Mouse (Mus musculus) c-Kit-positive CD71-positive TER-119-negative erythroid progenitor cells, embryonic 14.5 days (primary cell): ENCODE data around the gene Etnk2.

Experiments
- DNase-seq: peaks from one replicate; pipeline ENCODE4 v3.0.0-alpha.2; 2013; ENCODE audit warnings: low read depth

Gene Etnk2

DNA sequence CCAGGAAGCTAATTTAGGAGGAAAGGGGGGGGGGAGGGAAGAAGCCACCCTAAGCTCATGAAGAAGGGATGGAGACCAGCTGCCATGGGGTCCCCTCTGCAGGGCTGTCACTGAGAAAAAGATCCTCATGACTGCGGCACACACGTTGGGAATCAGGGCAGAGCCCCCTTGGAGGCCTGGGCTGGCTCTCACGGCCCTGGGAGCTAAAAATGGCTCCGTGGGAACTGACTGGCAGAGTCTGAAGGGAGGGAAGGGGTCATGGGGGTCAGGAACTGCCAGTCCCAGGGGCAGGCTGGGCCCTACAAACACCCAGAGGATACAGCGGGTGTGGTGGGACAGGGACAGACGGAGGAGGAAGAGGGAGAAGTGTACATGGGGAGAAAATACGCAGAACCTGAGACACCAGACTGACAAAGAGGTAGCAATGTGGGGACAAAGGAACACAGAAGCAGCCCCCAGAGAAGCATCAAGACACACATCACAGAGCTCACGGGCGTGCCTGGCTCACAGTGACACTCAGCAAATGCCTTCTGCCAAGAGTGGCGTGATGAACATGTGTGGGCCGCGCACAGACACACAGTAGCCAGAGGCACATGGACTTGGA, 19.3 kb downstream of the Etnk2 start:
- DNase-seq, result no peak

DNA sequence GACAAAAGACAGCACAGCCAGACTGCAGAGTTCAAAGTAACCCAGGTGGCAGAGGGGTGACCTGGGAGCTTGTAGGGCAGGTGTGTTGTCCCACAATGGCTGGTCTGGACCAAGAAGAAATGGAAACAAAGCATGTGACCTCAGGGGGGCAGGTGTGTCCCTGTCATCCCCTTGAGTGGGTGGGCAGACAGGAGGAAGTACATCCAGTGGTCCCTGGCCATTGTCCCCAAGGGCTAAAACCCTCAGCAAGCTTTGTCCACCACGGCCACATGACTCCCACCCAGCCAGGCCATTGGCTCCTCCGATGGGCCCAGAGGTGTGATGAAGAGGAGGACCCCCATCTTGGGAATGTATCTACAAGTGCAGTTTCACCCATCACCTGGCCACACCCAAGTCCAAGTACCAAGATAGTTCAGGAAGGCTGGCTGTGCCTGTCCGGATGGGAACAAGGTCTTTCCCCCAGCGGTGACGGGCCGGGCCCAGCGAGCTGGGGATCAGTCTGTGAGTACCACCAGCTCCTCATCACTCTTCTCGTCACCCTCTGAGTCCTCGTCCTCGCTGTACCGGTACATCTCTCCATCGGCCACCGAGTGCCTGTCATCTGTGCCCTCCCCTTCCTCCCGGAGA, 19.9 kb downstream of the Etnk2 start:
- DNase-seq, result no peak

DNA sequence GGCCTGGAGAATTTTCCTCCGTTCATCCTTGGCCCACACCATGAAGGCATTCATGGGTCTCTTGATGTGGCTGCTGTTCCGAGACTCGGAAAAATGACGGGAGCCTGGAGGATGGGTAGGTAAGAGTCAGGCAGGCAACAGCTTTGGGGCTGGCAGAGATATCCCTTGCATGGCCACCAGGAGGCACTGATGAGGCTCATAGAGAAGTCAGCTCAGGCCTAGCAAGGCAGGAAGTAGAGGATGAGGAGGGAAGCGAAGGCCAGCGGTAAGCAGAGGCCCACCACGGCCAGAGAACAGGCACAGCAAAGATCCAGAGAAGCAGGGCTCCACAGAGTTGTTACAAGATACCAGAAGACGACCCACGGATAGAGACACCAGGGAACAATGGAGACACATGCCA, 22.1 kb downstream of the Etnk2 start:
- peak; percentile 49 for DNase-seq

DNA sequence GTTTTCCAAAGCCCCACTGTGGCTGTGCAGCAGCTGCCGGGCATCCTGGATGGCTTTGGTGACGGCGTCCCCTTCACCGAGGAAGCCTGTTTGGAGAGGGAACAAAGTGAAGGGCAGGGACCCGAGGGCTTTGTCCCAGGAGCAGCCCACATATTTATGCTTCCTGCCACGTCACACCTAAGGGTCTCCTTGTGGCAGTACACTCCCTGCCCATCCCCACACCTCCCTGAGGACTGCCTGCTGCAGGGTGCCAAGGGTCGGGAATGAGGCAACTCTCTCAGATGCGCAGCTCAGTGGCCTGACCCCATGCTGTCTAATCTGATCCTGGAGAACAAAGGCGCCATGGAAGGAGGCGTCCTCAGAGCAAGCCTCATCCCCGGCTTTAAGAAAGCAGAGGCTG, 22.8 kb downstream of the Etnk2 start:
- no peak for DNase-seq

DNA sequence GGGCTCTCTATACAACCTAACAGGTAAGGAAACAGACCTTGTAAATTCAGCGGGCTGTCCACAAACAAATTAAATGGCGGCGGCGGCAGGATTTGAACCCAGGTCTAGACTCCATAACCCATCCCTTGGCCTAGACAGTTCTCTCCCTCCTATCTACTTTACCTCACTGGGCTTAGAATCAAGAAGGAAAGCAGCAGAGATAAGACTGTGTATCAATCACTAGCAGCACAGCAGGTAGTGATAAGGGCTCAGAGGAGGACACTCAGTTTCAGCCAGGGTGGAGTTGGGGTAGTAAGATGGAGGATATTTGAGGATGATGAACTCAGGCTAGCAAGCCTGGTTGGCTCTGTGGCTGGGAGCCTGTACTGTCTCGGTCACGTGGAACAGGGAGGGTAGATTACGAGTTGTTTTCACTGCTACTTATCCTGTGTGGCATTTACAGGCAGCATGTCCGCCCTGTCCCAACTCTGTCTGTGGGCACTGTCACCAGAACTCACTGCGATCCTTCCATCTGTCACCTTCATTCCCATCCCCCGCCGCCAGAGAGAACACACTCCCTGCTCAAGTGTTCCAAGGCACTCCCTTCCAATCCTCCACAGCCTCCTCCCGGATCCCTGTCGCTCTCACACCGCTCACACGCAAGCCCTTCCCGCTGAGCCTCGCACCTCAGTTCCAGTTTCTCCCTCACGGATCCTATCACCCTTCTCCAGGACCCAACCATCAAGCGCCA, 24.3 kb downstream of the Etnk2 start:
- DNase-seq, result no peak

DNA sequence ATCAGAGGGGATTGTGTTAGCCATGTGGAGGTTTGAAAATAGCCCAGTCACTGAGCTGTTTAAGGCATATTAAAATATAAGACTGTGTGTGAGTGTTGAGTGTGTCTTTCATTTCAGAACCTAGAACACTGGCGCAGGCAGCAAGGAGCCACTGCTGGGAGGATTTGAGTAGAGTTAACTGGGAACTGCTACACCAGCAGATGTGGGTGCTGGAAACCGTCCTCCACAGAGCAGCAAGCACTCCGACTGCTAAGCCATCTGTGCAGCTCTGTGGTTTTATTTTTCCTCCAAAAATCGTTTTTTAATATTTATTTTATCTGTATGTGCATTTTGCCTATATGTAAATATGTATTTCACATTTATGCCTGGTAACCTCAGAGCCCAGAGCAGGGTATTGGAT, 31.3 kb downstream of the Etnk2 start:
- DNase-seq, result no peak

DNA sequence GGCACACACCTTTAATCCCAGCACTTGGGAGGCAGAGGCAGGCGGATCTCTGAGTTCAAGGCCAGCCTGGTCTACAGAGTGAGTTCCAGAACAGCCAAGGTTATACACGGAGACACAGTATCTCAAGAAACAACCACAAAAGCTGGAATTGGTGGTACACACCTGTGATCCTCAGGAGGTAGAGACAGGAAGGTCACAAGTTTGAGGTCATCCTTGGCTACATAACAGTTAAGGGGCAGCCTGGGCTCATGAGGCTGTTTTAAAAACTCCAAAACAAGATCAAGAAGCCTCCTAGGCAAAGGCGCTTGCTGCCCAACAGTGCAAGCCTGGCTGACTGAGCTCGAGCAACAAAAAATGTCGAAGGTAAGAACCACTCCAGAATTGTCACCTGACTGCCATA, 33.3 kb downstream of the Etnk2 start:
- no peak for DNase-seq

DNA sequence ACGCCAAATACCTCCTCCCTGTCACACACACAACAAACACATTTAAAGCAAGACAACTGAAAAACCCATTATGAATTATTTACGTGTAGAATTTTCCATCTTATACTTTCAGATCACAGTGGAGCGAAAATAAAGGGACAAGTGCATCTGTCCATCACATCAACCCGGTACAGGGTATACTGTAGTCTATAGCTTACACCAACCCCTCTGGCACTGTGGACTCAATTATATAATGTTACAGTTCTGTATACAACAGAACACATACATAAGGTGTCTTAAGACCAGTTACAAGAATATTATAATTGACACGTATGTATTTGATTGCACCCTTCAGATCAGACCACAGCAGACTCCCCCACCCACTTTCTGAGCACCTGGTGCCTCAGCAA, 33.7 kb downstream of the Etnk2 start:
- no peak for DNase-seq

DNA sequence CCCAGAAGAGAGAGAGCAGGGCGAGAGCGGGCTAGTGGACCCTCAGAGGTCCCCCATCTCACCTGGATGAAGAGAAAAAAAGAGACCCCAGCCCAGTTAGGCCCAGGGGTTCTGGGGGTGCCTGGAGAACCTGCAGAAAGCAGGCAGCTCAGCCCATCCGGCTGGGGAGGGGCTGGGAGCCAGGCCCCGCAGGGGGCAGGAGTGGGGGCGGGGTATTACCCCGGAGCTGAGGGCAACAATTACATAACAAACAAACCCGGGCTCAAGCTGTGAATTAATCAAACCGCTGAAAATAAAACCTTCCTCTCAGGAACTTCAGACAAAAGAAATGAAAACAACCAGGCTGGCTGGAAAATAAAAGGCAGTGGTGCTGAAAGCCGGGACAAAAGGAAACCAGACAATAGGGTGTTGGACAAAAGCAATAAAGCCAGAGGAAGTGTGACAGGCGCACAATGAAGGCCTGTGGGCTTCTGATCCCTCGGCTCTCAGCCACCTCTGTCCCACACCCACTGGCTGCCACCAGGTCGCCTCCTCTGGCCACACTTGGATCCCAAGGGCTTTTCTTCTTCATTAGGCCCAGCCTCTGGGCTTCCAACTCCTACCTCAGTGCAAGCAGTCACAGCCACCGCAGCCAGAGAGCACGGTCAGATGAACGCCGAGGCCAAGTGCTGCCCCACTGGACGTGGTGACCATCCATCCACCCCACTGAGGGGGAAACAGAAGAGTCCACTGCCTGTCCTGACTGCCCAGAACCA, 34.3 kb downstream of the Etnk2 start:
- no peak for DNase-seq

DNA sequence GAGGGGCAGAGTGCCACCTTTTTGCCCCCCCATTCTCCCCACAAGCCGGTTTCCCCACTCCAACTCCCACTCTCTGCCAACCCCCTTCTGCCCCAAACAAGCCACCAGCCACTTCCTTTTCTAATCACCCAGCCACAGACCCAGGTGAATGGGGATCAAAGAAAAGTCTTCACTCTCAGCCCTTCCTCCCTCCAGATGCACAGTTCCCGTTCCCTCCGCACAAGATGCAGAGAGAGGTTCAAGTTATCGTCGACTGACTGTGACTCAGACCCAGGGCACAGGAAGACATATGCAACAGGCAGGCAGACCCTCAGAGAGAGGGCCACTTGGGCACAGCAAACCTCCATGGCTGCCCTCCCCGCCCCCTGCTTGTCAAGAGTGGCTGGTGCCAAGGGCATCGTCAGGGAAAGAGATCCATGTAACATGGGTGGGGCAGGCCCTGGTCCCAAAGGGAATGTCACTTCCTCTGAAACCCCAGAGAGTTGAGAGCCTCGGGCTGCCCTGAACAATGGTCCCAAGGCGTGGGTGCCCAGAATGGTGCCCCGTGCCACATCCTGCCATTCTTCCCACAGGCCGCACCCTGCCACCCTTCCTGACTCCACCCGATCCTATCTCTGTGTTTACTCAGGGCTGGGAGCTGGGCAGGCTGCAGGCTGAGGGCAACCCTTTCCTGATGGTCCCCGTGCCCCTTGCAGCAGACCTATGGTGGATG, 36.8 kb downstream of the Etnk2 start:
- DNase-seq, result no peak

DNA sequence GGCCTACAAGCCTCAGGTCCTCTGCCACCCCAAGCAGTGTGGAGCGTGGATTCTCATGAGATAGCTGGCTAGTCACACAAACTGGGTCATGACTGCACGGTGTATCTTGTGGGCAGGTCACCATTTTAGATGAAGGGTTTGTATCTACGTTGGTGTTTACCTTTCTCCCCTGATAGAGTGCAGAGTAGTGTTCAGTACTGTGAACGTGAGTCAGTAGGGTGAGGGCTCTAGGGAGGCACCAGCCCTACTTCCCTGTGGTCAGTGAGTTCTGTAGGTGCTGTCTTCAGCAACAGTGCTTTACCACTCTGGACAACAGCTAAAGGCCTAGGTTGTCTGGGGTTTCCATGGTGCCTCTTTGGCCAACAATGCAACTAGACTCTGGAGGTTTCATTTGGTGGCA, 40.6 kb downstream of the Etnk2 start:
- DNase-seq, result no peak

DNA sequence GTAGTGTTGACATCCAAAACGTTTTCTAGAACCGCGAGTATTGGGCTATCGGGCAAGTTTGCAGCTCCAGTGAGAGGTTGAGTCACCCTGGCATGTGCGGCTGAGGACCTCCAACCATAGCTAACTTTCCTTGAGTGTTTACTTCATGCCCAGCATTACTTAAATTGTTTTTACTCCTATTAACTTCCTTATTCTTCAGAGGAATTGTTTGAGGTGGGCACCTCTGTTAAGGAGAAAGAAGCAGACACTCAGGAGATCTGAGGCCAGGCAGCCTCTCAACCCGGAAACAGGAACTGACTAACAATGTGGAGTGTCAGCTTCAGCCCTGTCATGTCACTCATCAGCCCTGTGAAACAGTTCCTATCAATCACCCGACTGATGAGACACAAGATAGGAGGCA, 43.2 kb downstream of the Etnk2 start:
- DNase-seq, result no peak

DNA sequence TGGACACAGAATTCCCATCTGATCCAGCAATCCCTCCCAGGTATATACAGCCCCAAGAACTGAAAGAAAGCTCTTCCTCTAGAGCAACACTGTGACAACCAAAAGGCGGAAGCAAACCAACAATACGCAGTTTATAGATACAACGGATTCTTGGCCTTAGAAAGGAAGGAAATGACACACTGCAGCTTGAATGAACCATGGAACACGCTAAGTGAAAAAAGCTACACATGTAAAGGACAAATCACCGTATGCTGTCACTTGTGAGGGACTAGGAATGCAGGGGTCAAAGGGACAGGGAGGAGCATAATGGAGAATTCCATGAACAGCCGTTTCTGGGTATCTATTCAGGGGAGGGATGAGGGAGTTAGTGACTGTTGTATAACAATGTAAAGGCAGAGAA, 44.1 kb downstream of the Etnk2 start:
- DNase-seq, result no peak

DNA sequence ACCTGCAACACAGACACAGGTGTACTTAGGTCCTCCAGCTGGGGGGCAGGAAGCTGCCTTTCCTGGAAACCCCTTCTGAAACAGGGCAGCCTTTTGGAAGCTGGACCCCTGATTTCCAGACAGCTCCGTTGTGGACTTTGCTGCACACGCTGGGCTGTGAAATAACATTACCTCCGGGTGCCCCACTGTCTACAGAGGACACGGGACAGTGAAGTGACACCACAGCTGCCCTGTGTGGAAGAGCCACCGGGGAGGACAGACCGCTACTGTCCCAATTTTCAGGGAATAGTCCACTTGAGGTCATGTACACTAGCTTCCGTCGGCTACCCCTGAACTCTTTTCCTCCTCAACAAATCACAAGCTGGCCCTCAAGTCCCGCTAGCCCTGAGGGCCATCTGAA, 44.9 kb downstream of the Etnk2 start:
- no peak for DNase-seq

DNA sequence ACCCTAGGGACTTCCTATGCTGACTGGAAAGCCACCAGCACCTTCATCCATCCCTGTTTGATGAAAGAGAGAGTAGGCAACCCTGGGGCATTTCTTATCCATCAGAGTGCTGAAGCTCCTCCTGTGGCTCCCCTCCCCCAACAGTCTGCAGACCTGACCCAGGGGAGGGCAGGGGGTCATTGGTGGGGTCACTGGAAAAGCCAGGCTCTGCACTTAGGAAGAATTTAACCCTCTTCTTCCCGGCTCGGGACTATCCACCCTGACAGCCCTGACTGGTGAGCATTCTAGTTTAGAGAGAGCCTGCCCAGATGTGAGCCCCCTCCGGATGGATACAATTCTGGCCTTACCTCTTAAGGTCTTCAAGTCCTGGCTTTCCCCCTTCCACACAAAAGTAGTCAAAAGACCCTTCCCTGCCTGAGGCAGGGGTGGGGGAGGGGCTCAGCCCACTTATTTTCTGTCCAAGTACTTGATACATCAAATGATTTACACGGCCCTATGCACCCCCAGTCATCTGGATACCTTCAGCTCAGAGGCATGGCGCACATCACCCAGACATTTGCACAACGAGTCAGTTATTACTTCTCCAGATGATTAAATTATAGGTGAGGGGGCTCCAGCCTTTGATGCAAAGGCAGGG, 45.6 kb downstream of the Etnk2 start:
- no peak for DNase-seq

DNA sequence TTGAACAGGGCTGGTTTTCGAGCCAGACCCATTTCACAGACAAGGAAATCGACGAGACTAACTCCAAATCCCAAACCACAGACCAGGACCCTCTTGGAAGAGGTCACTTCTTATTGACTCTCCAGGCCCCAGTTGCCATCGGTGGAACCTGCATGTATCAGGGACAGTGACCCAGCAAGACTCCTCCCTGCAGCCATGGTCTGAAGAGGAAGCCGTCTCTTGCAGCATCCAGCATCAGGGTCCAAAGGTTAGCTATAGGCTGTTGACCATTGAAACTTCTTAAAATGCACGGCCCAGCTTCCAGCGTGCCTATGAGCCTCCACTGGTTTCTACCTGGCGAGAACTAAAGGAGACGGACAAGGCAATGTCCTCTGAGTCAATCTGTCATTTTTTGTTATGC, 46.4 kb downstream of the Etnk2 start:
- no peak for DNase-seq

DNA sequence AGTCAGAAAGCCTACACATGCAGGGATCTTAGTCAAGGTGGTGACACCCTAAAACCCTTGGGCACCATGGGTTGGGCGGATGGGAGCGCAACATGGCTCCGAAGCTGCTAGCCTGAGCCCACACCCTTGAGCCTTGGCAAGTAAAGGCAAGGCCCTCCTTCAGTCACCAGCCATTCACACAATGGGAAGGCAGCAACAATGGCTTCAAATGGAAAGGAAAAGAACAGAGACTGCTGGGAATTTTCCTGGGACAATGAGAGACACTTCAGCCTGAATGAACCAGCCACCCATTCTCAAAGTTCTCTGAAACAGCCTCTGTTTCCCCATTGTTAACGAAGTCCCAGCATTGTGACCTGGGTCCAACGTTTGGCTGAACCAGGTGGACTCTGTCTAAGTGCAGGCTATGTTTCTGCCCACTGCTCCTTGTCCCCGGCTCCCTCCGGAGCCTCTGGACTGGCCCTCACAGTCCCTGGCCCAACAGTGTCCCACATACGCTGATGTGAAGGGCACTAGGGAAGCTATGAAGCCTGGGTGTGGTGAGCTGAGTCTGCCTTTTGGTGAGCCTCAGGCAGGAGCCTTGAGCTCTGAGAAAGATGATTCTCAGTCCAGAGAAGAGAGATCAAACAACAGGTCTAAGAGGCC, 48.3 kb downstream of the Etnk2 start:
- no peak for DNase-seq

DNA sequence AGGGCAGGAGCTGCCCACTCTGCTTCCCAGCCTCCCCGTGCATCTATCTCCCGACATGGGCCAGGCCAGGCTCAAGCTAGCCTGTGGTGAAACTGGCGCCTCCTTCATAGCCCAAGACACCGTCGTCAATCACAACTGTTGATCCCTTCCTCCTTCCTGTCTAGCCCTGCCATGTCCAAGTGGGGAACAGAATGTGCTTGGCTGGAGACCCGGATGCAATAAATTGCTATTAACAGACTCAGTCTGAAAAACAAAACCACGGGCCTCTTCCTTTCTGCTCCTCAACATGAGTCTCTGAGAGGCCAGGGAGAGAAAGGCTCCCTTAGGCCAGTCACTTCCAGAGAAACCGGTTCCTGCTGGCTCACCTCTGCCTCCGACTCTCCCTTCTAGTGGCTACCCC, 49.6 kb downstream of the Etnk2 start:
- no peak for DNase-seq

DNA sequence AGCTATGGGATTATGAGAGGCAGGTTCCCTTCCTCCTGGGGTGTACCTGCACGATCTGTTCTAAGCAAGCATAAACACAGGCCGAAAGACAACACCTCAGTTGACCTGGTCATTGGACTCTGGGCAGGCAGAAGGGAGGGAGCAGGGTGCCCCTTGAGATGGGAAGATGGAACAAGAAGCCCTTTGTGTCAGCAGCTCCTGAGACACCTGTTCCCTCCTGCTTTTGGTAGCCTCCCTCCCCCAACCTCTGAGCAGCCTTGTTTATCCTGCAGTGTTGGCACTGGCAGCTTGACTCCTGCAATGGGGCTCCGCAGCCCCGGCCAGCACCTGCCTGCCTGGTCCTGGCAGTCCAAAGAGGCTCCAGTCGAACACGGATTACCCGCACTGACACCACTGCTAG, 51.7 kb downstream of the Etnk2 start:
- no peak for DNase-seq

DNA sequence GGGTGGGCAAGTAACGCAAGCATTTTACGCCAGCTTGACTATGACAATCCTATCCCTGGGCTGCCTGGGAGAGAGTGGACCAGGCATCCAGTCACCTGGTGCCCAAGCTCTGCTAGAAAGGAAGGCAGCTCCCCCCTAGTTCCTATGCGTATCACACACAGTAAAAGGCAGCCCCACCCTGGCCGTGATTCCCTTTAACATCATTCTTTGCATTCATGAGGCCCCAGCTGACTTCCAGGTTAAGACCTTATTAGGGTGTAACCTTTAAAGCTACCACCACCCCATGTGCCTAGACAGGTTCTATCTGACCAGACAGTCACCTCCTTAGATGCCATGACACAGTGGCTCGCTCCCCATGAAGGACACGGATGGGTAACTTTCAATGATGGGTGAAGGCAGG, 52.1 kb downstream of the Etnk2 start:
- DNase-seq, result no peak

DNA sequence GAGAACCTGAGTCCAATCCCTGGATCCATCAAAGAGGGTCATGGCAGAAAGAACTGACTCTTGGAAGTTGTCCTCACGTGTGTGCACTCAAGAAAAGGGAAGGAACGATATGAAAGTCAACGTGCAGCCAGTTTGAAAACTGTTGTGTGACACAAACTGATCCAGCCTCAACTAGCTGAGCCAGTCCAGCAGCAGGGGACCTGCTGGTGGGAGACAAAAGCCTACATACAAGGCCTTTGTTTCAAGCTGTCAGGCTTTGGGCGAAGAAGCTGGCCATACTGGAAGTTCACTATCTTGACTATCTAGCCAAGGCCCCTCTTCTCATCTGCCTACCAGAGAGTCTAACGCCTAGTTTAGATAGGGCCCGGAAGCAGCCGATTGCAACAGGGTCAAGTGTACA, 53.1 kb downstream of the Etnk2 start:
- DNase-seq, result no peak
